In genomic region chr15:10717284-10717683, GRCm38 (mm10) we compare ENCODE assay signal across 18 mouse cellular contexts.
"Had no signal": no experiment of that assay in that cellular context is flagged by ENCODE, and none has a peak within 500 bp of the region (broad histone marks: within the 10 kb centered on the region; RNA-seq: fewer than 3 reads in every experiment).

No protein-coding gene starts in this region.

- H3K4me2 ChIP-seq: liver, embryonic 11.5 days; liver, embryonic 13.5 days; liver, embryonic 15.5 days; midbrain, embryonic 12.5 days; neural tube, embryonic 12.5 days; stomach, embryonic 15.5 days had no signal

- H3K27me3 ChIP-seq: midbrain, embryonic 12.5 days; neural tube, embryonic 12.5 days; stomach, embryonic 15.5 days had no signal

- H3K9me3 ChIP-seq: liver, embryonic 13.5 days; liver, embryonic 15.5 days; midbrain, embryonic 12.5 days; neural tube, embryonic 12.5 days; stomach, embryonic 15.5 days had no signal

- H3K27ac ChIP-seq: liver, embryonic 13.5 days; liver, embryonic 15.5 days; macrophage; midbrain, embryonic 12.5 days; neural tube, embryonic 12.5 days; stomach, embryonic 15.5 days; stomach, postnatal 0 days had no signal

- H3K36me3 ChIP-seq: liver, embryonic 13.5 days; midbrain, embryonic 12.5 days; neural tube, embryonic 12.5 days; stomach, embryonic 15.5 days had no signal

- H3K9ac ChIP-seq: liver, embryonic 13.5 days; liver, embryonic 15.5 days; liver, postnatal 0 days; midbrain, embryonic 12.5 days; neural tube, embryonic 12.5 days; stomach, embryonic 15.5 days had no signal

- ATAC-seq: liver, postnatal 0 days had no signal

- H3K4me3 ChIP-seq: liver, embryonic 13.5 days; liver, embryonic 15.5 days; megakaryocyte, embryonic 14.5 days; midbrain, embryonic 12.5 days; neural tube, embryonic 12.5 days; stomach, embryonic 15.5 days had no signal

- DNase-seq: liver; liver, embryonic 13.5 days; liver, postnatal 0 days; lung, postnatal 10 days; lung, postnatal 36 days; midbrain, embryonic 14.5 days; right cerebral cortex, postnatal 14 days; thymus, adult 2 months; thymus, postnatal 25 days; thymus, postnatal 4 days had no signal
